Mouse (Mus musculus) stomach, postnatal 0 days (tissue): ENCODE measurements around the gene Zfp488. TPM values are rescaled to one million over a fixed set of nuclear protein-coding genes. Genes with fewer than 3 reads are reported as not detected.

Source experiments
- ATAC-seq: fragments of 200-750 bp; cut with Nextera tagmentation; 2 replicates; pipeline ENCODE4 v1.8.0; 2017; ENCODE audit not compliant: low FRiP score, low TSS enrichment
- DNase-seq: peaks from one replicate; pipeline ENCODE4 v3.0.0-alpha.2; 2016; ENCODE audit warnings: low spot score
- H3K27ac ChIP-seq: fragments of 300-500 bp; sonication (generic); replicated peaks from 2 replicates; pipeline ENCODE4 v1.5.1; 2014; ENCODE audit warnings: mild to moderate bottlenecking, control low read depth
- H3K27me3 ChIP-seq: fragments of 300-500 bp; sonication (generic); 2 replicates; pipeline ENCODE4 v1.6.1; 2014; ENCODE audit warnings: low read length; ENCODE audit not compliant: control insufficient read depth, insufficient read depth
- H3K36me3 ChIP-seq: fragments of 300-500 bp; sonication (generic); 2 replicates; pipeline ENCODE4 v1.6.1; 2014; ENCODE audit warnings: low read length, mixed read lengths; ENCODE audit not compliant: control insufficient read depth, insufficient read depth
- H3K4me1 ChIP-seq: fragments of 300-500 bp; sonication (generic); replicated peaks from 2 replicates; pipeline ENCODE4 v1.6.1; 2014; ENCODE audit warnings: antibody characterized with exemption; ENCODE audit not compliant: control insufficient read depth, insufficient read depth
- H3K4me2 ChIP-seq: fragments of 300-500 bp; sonication (generic); replicated peaks from 2 replicates; pipeline ENCODE4 v1.6.1; 2014; ENCODE audit warnings: low read depth, mild to moderate bottlenecking, control low read depth, moderate library complexity
- H3K4me3 ChIP-seq: fragments of 300-500 bp; sonication (generic); 2 replicates; pipeline ENCODE4 v1.5.1; 2014; ENCODE audit warnings: low read depth, low read length, control low read depth
- H3K9ac ChIP-seq: fragments of 300-500 bp; sonication (generic); 2 replicates; pipeline ENCODE4 v1.6.1; 2014; ENCODE audit warnings: mild to moderate bottlenecking, low read length, control low read depth, mixed read lengths
- H3K9me3 ChIP-seq: fragments of 300-500 bp; sonication (generic); 2 replicates; pipeline ENCODE4 v1.6.1; 2016; ENCODE audit warnings: low read length; ENCODE audit not compliant: control insufficient read depth
- CTCF ChIP-seq: IDR thresholded peaks from 2 replicates; pipeline ENCODE4 v1.5.1; 2016; ENCODE audit warnings: antibody characterized with exemption, low read depth, mild to moderate bottlenecking, moderate library complexity
- EP300 ChIP-seq: optimal IDR thresholded peaks from 2 replicates; pipeline ENCODE3; 2016; ENCODE audit warnings: antibody characterized with exemption
- WGBS: fragments of 180-500 bp; shearing (Covaris S2); extraction: QIAGEN DNeasy Blood & Tissue Kit; methylation state at CpG from one replicate; pipeline ENCODE4 v1.1.7; 2014; 5-methylcytosine and 5-hydroxymethylcytosine counted together
- polyA plus RNA-seq: library from polyadenylated mRNA; unstranded; fragments of >200 nt; fragmentation: Nextera tagmentation; extraction: Ambion mirVana; gene quantifications from 2 replicates; pipeline ENCODE4 v1.2.1, GENCODE M21; 2015

Zfp488 gene
- polyA plus RNA-seq, result 0.04 TPM in 1 of 2 replicates, not detected in the other

DNA sequence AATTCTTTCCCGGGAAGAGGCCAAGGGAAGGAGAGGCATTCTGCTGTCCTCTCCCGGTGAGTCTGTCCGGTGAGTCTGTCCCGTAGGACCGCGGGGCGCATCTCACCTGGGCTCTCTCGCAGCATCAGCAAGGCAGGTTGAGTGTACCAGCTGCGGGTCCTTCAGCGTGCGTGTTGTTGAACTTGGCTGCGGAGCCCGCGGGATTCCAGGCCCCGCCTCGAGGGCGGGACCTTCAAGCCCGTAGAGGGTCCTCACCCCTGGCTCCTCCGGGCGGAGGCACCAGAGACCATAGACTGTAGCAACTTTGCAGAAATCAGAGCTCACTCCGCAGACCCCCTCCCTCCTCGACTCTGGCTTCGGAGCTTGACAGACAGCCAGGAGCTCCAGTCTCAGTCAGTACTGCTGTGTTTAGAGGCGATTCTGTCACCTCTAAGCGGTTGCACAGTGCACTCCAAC, at the start of gene Zfp488:
Zfp488 (minus strand) TSS at position 161 of the 456 bp plus-strand sequence.
- no peak for DNase-seq
- H3K27ac ChIP-seq, result no peak within 1 kb of the TSS
- WGBS, result 1% methylated on average over 25 of the region's 25 CpGs
- no peaks in the 10 kb centered on the region for H3K9me3 ChIP-seq
- 0 out of 2 replicates have a peak, but pooled peaks have one; percentile 15 for ATAC-seq
- H3K27me3 ChIP-seq, result no peaks in the 10 kb centered on the region
- TF ChIP-seq CTCF (no peak), EP300 (no peak)
- H3K4me1 ChIP-seq, result no peaks in the 10 kb centered on the region; the same call in 1 of the 2 replicates
- H3K4me2 ChIP-seq, result peak within 1 kb of the TSS; percentile 41
- H3K9ac ChIP-seq, result no peak within 1 kb of the TSS
- peak within 1 kb of the TSS; percentile 20; the same call in 1 of the 2 replicates for H3K4me3 ChIP-seq
- H3K36me3 ChIP-seq, result no peaks in the 10 kb centered on the region

DNA sequence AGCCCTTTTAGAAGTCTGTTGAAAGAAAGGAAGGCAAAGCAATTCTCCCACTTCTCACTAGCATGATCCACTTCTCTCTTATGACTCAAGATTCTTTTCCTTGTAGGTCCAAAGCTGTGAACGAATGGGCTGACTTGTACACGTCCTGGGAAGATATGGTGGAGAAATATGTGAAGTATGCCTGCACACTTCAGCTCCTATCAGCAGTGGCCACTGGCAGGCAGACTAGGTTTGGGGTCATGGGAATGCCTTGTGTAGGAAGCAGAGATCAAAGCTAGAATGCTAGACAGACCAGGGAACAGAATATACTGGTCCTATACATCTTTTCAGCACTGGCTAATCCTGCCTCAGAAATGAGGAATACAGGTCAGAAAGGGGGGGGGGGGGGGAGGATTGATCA, 48.1 kb upstream of the Zfp488 start:
- Histone ChIP-seq H3K4me1 (no peaks in the 10 kb centered on the region), H3K27me3 (no peaks in the 10 kb centered on the region), H3K36me3 (no peaks in the 10 kb centered on the region), H3K4me3 (no peak overlapping the region), H3K9me3 (no peaks in the 10 kb centered on the region), H3K4me2 (no peak overlapping the region), H3K27ac (no peak overlapping the region), H3K9ac (no peak overlapping the region)
- 46% methylated on average over 2 of the region's 2 CpGs for WGBS
- no peak for ATAC-seq
- TF ChIP-seq EP300 (no peak), CTCF (no peak)
- no peak for DNase-seq

DNA sequence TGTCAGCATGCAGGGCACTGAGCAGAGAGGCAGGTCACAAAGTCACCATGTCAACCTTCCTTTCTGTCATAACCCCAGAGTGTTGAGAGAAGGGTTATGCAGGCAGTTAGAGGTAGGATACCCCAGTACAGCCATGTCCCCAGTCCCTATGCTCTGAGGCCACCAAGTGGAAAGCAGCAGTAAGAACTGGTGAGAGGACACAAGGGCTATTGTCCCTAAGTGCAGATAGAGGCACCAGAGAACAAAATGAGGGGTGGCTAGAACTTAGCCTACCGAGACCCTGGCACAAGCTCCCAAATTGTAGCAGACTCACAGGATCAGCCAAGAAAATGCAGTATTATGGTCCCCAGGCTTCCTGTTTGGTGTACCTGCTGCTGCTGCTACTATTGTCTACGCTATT, 38.4 kb upstream of the Zfp488 start:
- Histone ChIP-seq H3K27me3 (no peaks in the 10 kb centered on the region), H3K9ac (no peak overlapping the region), H3K9me3 (no peaks in the 10 kb centered on the region), H3K4me2 (no peak overlapping the region), H3K4me1 (no peaks in the 10 kb centered on the region), H3K36me3 (no peaks in the 10 kb centered on the region), H3K27ac (no peak overlapping the region), H3K4me3 (no peak overlapping the region)
- ATAC-seq (no peak), DNase-seq (no peak)
- TF ChIP-seq CTCF (no peak), EP300 (no peak)
- WGBS, result 87% methylated on average over 2 of the region's 2 CpGs

DNA sequence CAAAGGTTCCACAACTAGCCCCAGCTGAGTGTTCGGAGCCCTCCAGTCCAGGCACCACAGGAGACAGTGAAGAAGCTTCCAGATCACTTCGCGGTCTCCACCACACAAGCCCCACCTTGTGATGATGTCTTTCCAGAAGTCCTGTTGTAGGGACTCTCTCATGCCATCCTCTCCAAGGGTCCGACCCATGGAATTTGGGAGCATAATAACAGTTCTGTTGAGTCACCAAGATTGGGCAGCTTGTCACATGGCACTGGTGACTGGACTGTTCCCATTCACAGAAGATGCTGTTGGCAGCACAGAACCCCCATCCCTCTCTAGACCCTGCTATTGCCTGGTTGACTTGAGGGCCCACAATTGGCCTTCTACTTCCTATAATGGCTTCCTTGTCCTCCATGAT, 37.8 kb upstream of the Zfp488 start, which contains the start of gene Gm5460:
Gm5460 (plus strand) TSS at position 378 of the 400 bp plus-strand sequence.
- no peaks in the 10 kb centered on the region for H3K9me3 ChIP-seq
- no peak for TF ChIP-seq EP300
- no peak for TF ChIP-seq CTCF
- no peaks in the 10 kb centered on the region for H3K4me1 ChIP-seq
- H3K36me3 ChIP-seq, result no peaks in the 10 kb centered on the region
- no peaks in the 10 kb centered on the region for H3K27me3 ChIP-seq
- no peak within 1 kb of the TSS for H3K4me2 ChIP-seq
- H3K4me3 ChIP-seq, result no peak within 1 kb of the TSS
- DNase-seq (no peak), ATAC-seq (no peak)
- no peak within 1 kb of the TSS for H3K27ac ChIP-seq
- no peak within 1 kb of the TSS for H3K9ac ChIP-seq
- 91% methylated on average over 4 of the region's 4 CpGs for WGBS

DNA sequence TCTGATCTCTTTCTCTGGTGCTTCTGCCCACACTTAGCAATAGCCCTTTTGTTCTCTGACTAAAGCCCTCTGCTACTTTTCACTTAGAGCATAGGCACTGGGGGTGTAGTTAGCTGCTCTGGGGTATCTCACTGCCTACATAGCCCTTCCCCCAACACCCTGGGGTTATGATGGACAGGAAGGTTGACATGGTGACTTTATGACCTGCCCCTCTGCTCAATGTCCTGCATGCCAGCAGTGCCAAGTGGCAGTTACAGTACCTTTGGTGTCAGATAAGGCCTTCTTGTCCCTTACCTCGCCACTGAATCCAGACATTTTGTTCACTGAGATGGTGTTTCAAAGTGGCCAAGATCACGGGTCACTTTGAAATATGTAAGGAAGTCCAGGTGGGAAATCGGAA, 36.5 kb upstream of the Zfp488 start, which contains the start of gene Gm30083:
Gm30083 (minus strand) TSS at position 120 of the 400 bp plus-strand sequence.
- no peak for TF ChIP-seq CTCF
- no peak for TF ChIP-seq EP300
- Histone ChIP-seq H3K4me1 (no peaks in the 10 kb centered on the region), H3K27ac (no peak within 1 kb of the TSS), H3K4me3 (no peak within 1 kb of the TSS), H3K9me3 (no peaks in the 10 kb centered on the region), H3K27me3 (no peaks in the 10 kb centered on the region), H3K36me3 (no peaks in the 10 kb centered on the region), H3K9ac (no peak within 1 kb of the TSS), H3K4me2 (no peak within 1 kb of the TSS)
- 79% methylated on average over 3 of the region's 3 CpGs for WGBS
- no peak for ATAC-seq
- no peak for DNase-seq

DNA sequence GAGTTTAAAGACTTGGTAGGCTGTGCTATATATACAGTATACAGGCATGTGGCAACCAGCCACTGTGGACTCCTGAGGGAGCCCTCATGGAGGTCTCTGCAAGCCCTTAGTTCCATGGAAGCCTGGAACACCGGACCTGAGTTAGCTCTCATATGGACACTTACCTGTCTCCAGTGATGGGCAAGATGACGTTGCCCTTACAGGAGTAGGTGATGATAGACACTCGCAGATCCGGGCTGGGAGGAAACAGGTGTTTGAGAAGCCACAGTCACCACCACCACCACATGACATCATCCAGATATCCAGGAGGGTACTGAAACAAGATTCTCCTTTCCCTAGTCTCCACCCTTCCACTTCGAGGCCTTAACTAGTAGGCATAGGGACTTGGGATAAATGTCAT, 23.8 kb upstream of the Zfp488 start:
- ATAC-seq, result no peak
- Histone ChIP-seq H3K36me3 (no peaks in the 10 kb centered on the region), H3K4me1 (no peaks in the 10 kb centered on the region), H3K9me3 (no peaks in the 10 kb centered on the region), H3K9ac (no peak overlapping the region), H3K27me3 (no peaks in the 10 kb centered on the region), H3K4me2 (no peak overlapping the region), H3K27ac (no peak overlapping the region), H3K4me3 (no peak overlapping the region)
- WGBS, result 91% methylated on average over 5 of the region's 5 CpGs
- no peak for DNase-seq
- TF ChIP-seq EP300, result no peak
- TF ChIP-seq CTCF, result no peak
